Mouse (Mus musculus): ENCODE results near the gene Ascl3. TPM values are rescaled to one million over a fixed set of nuclear protein-coding genes. Genes with fewer than 3 reads are reported as not detected.

The Ascl3 gene
- total RNA-seq (2017), result 0.95 TPM in 1 of 3 replicates, not detected in the others

DNA sequence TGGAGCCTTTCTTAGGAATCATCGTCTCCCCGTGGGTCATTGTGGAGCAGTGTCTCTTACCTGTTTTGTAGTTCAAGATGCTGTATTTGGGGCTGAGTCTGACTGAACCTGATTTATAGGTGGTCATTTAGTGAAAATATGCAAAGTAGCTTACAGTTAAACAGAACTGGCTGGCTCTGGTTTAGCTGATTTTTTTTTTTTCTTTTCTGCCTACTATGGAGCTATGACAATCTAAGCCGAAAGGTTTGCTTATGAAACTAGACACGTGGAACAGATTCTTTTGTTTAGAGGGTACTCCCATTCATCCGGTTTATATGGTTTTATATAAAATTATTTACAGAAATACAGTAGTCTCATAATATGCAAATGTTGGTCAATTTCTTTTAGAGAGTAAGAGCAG, at the start of gene Ascl3:
Gene Ascl3 (minus strand): TSS at position 101 of the 400 bp plus-strand sequence.
- no peak for ATAC-seq (replicated peaks; ENCODE audit: insufficient number of reproducible peaks, low FRiP score, low TSS enrichment, poor library complexity, severe bottlenecking)

- ATAC-seq (replicated peaks; ENCODE audit: insufficient number of reproducible peaks, low FRiP score, low TSS enrichment, poor library complexity, severe bottlenecking), result no peak
These were observed 49.6 kb upstream of the Ascl3 start for GRCm38 (mm10) chr7:109781087-109781469.

- ATAC-seq (replicated peaks; ENCODE audit: insufficient number of reproducible peaks, low FRiP score, low TSS enrichment, poor library complexity, severe bottlenecking), result no peak
These were observed 40.7 kb upstream of the Ascl3 start for GRCm38 (mm10) chr7:109772251-109772650.

- ATAC-seq (replicated peaks; ENCODE audit: insufficient number of reproducible peaks, low FRiP score, low TSS enrichment, poor library complexity, severe bottlenecking), result no peak
These were observed 37.3 kb upstream of the Ascl3 start for GRCm38 (mm10) chr7:109768699-109769383.

GRCm38 (mm10) chr7:109767575-109768350, 36.2 kb upstream of the Ascl3 start:
- no peak for ATAC-seq (replicated peaks; ENCODE audit: insufficient number of reproducible peaks, low FRiP score, low TSS enrichment, poor library complexity, severe bottlenecking)

DNA sequence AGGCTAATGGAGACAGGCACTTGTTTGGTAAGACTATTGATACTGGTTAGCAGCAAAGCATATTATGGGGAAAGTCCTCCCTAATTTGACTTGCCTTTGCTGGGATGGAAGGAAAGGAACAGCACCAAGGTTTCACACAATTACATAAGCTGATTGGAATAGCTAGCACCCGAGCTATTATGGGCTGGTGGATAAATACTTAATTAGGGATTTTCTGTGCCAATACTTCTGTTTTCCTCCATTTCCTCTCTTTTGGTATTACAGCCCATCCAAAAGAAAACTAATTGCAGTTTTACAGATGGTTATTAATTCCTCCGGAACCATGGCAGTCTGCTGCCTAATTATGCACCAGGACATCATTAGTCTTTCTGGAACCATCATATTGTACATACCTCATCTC, 32.5 kb upstream of the Ascl3 start:
- ATAC-seq (replicated peaks; ENCODE audit: insufficient number of reproducible peaks, low FRiP score, low TSS enrichment, poor library complexity, severe bottlenecking), result no peak

DNA sequence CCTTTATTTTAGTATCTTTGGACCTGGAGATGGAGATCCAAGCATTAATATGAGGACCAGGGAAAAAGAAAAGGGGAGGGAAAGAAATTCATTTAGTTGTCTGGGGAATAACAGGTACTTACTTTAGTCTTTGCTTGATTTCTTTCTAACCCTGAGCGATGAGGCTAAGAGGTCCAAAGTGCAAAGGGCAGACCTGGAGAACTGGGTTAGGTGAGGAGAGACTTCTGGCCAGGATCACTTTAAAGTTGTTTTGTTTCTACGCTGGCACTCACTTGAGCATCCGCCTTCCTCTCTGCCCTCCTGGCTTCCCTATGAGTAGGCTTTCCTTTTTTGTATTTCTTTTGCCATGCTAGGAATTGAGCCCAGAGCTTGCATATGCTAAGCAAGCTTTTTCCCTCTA, 24.8 kb upstream of the Ascl3 start:
- no peak for ATAC-seq (replicated peaks; ENCODE audit: insufficient number of reproducible peaks, low FRiP score, low TSS enrichment, poor library complexity, severe bottlenecking)

GRCm38 (mm10) chr7:109754034-109754433, 22.5 kb upstream of the Ascl3 start:
- ATAC-seq (replicated peaks; ENCODE audit: insufficient number of reproducible peaks, low FRiP score, low TSS enrichment, poor library complexity, severe bottlenecking), result no peak

GRCm38 (mm10) chr7:109752008-109752925, 20.7 kb upstream of the Ascl3 start, which contains the start of gene Tmem9b:
TSS of gene Tmem9b (minus strand) at chr7:109752875.
- peak; percentile 45 for ATAC-seq (replicated peaks; ENCODE audit: insufficient number of reproducible peaks, low FRiP score, low TSS enrichment, poor library complexity, severe bottlenecking)

GRCm38 (mm10) chr7:109751427-109752007, 20.0 kb upstream of the Ascl3 start:
- ATAC-seq (replicated peaks; ENCODE audit: insufficient number of reproducible peaks, low FRiP score, low TSS enrichment, poor library complexity, severe bottlenecking), result peak; percentile 38; the same call in 1 of the 2 replicates

DNA sequence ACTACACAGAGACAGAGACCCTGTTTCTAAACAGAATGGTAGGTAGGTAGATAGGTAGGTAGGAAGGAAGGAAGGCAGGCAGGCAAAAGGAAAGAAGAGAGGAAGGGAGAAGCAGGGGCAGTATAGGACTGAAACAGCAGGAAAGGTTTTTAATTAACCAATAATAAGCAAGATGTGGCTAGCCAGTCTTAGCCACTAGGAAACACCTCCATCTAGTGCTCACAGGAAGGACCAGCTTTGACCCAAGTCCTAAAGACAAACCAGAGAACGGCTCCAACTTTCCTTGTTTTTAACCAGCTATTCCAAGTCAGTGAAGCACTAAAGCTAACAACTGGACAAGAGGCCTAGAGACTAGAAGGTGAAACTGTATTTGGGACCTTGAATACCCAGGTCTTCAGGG, 16.2 kb upstream of the Ascl3 start:
- ATAC-seq (replicated peaks; ENCODE audit: insufficient number of reproducible peaks, low FRiP score, low TSS enrichment, poor library complexity, severe bottlenecking), result no peak

DNA sequence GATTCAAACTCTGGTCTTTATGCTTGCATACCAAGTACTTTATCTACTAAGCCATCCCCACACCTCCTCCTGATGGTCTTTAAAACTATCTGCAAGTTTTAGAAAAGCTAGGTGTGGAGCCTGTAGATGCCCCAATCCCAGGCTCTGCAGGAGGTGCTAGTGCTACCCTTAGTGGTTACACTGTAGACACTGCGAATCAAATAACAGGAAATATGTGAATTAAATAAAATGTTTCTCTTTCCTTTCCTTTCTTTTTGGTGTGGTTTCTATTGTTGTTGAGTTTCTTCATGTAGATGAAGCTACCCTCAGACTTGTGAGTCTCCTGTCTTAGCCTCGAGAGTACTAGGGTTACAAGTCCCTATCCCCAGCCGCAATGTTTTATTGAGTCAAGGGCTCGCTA, 10.2 kb upstream of the Ascl3 start:
- ATAC-seq (replicated peaks; ENCODE audit: insufficient number of reproducible peaks, low FRiP score, low TSS enrichment, poor library complexity, severe bottlenecking), result no peak

- ATAC-seq (replicated peaks; ENCODE audit: insufficient number of reproducible peaks, low FRiP score, low TSS enrichment, poor library complexity, severe bottlenecking), result no peak
These were observed 9.5 kb upstream of the Ascl3 start for GRCm38 (mm10) chr7:109741060-109741459.

DNA sequence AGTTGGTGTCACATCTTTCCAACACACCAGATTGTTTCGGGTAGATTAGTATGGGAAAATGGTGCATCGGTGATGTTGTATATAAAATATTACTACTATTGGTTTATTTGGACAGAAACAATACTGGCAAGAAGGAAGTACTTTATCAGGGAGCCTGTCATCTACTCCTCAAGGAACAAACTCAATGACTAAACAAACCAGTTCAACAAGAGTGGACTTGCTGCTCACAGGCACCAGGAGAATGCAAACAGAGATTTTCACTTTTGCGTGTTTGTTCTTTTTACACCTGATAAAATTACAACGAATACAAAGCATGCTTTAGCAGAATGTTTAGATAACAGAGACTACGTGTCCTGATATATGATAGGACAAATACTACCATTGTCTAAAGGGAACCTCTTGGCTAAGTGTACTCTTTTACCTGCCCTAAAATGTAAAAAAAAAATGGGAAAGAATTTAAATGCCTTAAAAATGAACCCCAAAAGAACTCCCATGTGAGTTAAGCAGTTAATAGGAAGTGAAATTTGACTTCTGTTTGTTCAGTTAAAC, 8.4 kb upstream of the Ascl3 start:
- no peak for ATAC-seq (replicated peaks; ENCODE audit: insufficient number of reproducible peaks, low FRiP score, low TSS enrichment, poor library complexity, severe bottlenecking)

DNA sequence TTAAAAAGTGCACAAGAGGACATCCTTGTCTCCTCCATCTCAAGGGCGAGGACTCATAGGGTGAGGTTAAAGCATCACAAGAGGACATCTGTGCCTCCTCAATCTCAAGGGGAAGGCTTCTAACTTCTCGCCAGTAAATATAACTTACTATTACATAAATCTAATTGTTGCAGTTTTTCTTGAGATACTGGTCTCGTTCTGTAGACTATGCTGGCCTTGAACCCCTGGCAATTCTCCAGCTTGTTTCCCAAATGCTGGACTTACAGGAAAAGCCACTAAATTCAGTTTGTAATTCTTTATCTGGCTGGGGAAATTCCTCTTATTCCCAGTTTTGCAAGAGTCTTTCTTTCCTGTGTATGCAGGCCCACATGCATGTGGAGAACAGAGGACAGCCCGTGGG, 3.3 kb upstream of the Ascl3 start:
- no peak for ATAC-seq (replicated peaks; ENCODE audit: insufficient number of reproducible peaks, low FRiP score, low TSS enrichment, poor library complexity, severe bottlenecking)

DNA sequence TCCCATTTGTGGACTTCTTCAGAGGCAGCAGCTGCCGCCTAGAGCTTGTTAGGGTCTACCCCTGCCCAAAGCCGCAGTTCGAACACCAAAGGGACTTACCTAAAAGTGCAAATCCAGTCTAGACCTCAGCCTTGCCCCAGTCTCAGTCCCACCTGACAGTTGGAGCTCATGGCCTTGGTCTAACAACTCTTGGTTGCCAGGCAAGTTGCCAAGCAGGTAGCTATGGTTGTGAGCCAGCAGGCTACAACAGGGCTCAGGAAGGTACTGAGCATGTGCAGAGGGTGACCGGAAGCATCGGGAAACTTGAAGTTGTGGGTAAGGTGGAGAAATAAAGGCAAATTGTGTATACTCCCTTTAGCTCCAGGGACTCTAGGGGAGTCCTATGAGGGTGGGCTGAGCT, 7.8 kb downstream of the Ascl3 start, which contains the start of gene BC051019:
Gene BC051019 (minus strand): TSS at position 154 of the 400 bp plus-strand sequence.
- ATAC-seq (replicated peaks; ENCODE audit: insufficient number of reproducible peaks, low FRiP score, low TSS enrichment, poor library complexity, severe bottlenecking), result no peak

DNA sequence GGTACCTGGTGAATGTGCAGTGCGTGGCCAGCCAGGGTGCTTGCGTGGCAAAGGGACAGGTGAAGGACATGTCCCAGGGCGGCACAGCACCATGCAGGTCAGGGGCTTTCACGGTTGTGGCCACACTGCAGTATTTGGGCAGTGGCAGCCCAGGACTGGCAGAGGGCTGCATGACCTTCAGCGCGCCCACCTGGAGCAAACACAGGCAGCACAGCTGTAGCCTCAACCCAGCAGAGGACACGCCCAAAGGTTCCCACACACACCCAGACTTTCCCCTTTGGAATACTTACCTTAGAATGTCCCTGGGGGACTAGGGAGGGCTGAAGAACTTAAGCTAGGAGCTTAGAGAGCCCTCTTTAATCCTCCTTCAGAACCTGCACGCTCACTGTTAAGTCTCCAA, 8.4 kb downstream of the Ascl3 start:
- ATAC-seq (replicated peaks; ENCODE audit: insufficient number of reproducible peaks, low FRiP score, low TSS enrichment, poor library complexity, severe bottlenecking), result no peak

DNA sequence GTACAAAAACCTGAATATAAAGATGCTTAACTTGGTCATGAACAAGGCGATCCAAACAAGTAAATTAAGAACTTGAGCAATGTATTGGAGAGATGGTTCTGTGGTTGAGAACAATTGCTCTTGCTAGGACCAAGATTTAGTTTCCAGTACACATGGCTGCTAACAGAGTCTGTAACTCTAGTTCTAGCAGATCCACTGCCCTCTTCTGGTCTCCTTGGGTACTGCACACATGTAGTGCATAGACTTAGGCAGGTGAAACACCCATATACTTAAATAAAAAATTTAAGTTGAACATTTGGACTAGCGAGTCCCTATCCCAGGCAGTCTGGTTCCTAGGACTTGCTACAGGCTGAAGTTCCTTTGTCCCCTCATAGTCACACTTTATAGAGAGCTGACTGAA, 8.9 kb downstream of the Ascl3 start:
- no peak for ATAC-seq (replicated peaks; ENCODE audit: insufficient number of reproducible peaks, low FRiP score, low TSS enrichment, poor library complexity, severe bottlenecking)
